Mouse (Mus musculus): ENCODE data around the gene Pkp4. TPM values are rescaled to one million over a fixed set of nuclear protein-coding genes. Genes with fewer than 3 reads are reported as not detected.
A peak's percentile ranks its signal among the peaks of the same experiment; 100 is the strongest.

Gene Pkp4
- polyA plus RNA-seq, 1 experiment from 2014 or later = 7.7 TPM

DNA sequence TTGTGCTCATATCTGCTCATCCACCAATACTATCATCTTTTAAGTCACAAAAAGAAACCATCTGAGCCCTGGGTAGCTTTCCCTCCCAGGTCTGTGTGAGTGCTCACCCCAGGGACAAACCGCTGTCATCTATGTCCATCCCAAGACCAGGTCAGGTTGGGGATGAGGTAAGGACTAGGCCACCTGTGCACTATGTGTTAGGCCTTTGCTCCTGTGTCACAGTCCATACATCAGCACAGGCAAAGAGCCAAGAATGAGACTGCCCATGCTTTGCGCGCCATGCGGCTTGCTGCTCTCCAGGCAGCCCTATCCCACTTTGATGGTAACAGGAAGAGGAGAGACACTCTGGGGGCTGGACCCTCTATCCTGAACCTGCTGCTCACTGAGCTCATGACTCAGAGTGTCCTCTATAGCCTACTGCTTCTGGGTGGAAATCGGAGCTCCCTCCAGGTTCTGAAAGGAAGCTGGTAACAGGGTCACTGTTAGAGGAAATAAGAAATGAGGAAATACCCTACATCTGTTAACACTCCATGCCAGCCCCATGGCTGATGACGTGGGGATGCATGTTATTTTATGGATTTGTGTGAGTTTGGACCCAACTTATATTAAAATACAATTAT, 182.1 kb downstream of the Pkp4 start:
- H3K27me3 ChIP-seq (ENCODE audit: insufficient read depth, low read length) = no peaks in the 10 kb centered on the region
- no peak overlapping the region for H3K27ac ChIP-seq (ENCODE audit: low read depth)
- 69% methylated on average over 6 of the region's 6 CpGs for WGBS (ENCODE audit: insufficient replicate concordance)
- H3K4me3 ChIP-seq (ENCODE audit: low read depth, low read length) = no peak overlapping the region
- peaks cover 15% of the 10 kb centered on the region for H3K36me3 ChIP-seq (replicated peaks; ENCODE audit: insufficient read depth, low read length)
- H3K4me2 ChIP-seq (ENCODE audit: low read depth, low read length) = no peak overlapping the region
- ATAC-seq (peak; percentile 79), DNase-seq (peak; percentile 35)
- TF ChIP-seq CTCF (IDR thresholded peaks at IDR 0.05; ENCODE audit: low read depth) (no peak), EP300 (IDR thresholded peaks at IDR 0.05; ENCODE audit: low read depth) (no peak)
- H3K9me3 ChIP-seq (ENCODE audit: low read length) = no peaks in the 10 kb centered on the region
- H3K4me1 ChIP-seq (ENCODE audit: insufficient read depth) = peaks cover 16% of the 10 kb centered on the region; the same call in 1 of the 2 replicates
- no peak overlapping the region for H3K9ac ChIP-seq (replicated peaks)

DNA sequence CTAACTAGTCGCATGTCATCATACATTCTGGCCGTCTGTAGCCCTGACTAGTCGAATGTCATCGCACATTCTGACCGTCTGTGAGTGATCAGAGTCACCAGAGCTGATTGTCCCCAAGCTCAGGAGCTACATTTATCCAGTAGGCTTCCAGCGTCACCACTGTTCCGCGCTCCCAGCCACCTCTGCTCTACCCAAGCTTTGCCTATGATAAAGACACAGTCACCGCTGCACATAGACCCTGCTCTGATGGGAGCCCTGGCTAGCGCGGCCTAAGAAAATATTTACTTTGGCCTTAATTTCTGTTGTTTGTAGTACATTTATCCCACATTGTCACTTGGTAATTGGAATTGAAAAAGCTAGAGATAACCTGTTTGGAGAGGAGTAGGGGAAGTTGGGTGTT, 183.2 kb downstream of the Pkp4 start:
- H3K36me3 ChIP-seq (replicated peaks; ENCODE audit: insufficient read depth, low read length) = peaks cover 13% of the 10 kb centered on the region
- ATAC-seq = peak; percentile 62

DNA sequence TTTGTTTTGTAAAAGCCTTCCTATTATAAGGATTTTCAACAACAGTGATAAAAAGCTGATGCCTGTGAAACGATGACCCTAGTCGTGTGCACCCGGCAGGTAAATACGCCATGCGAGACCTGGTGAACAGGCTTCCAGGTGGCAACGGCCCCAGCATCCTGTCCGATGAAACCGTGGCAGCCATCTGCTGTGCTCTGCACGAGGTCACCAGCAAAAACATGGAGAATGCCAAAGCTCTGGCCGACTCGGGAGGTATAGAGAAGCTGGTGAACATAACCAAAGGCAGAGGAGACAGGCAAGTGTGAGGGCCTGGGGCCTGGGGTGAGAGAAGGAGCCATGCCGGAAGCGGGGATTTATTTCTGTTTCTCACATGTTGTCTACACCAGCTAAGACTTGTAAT, 184.0 kb downstream of the Pkp4 start:
- DNase-seq = no peak
- Histone ChIP-seq H3K4me1 (ENCODE audit: insufficient read depth) (peaks cover 16% of the 10 kb centered on the region; the same call in 1 of the 2 replicates), H3K27me3 (ENCODE audit: insufficient read depth, low read length) (no peaks in the 10 kb centered on the region), H3K9me3 (ENCODE audit: low read length) (no peaks in the 10 kb centered on the region), H3K36me3 (replicated peaks; ENCODE audit: insufficient read depth, low read length) (peaks cover 13% of the 10 kb centered on the region; the same call in 1 of the 2 replicates), H3K4me3 (ENCODE audit: low read depth, low read length) (no peak overlapping the region), H3K27ac (ENCODE audit: low read depth) (no peak overlapping the region), H3K9ac (replicated peaks) (no peak overlapping the region), H3K4me2 (ENCODE audit: low read depth, low read length) (no peak overlapping the region)
- ATAC-seq = no peak
- TF ChIP-seq CTCF (IDR thresholded peaks at IDR 0.05; ENCODE audit: low read depth) = no peak
- no peak for TF ChIP-seq EP300 (IDR thresholded peaks at IDR 0.05; ENCODE audit: low read depth)
- WGBS (ENCODE audit: insufficient replicate concordance) = 85% methylated on average over 13 of the region's 13 CpGs

More for the DNA sequence above, 183.2 kb downstream of the Pkp4 start:
- no peak for TF ChIP-seq CTCF (IDR thresholded peaks at IDR 0.05; ENCODE audit: low read depth)
- no peak for TF ChIP-seq EP300 (IDR thresholded peaks at IDR 0.05; ENCODE audit: low read depth)
- no peak for DNase-seq
- H3K4me3 ChIP-seq (ENCODE audit: low read depth, low read length) = no peak overlapping the region
- 75% methylated on average over 11 of the region's 11 CpGs for WGBS (ENCODE audit: insufficient replicate concordance)
- H3K9me3 ChIP-seq (ENCODE audit: low read length) = no peaks in the 10 kb centered on the region
- no peak overlapping the region for H3K27ac ChIP-seq (ENCODE audit: low read depth)
- no peak overlapping the region for H3K9ac ChIP-seq (replicated peaks)
- no peak overlapping the region for H3K4me2 ChIP-seq (ENCODE audit: low read depth, low read length)
- H3K27me3 ChIP-seq (ENCODE audit: insufficient read depth, low read length) = no peaks in the 10 kb centered on the region
- H3K4me1 ChIP-seq (ENCODE audit: insufficient read depth) = peaks cover 16% of the 10 kb centered on the region; the same call in 1 of the 2 replicates

DNA sequence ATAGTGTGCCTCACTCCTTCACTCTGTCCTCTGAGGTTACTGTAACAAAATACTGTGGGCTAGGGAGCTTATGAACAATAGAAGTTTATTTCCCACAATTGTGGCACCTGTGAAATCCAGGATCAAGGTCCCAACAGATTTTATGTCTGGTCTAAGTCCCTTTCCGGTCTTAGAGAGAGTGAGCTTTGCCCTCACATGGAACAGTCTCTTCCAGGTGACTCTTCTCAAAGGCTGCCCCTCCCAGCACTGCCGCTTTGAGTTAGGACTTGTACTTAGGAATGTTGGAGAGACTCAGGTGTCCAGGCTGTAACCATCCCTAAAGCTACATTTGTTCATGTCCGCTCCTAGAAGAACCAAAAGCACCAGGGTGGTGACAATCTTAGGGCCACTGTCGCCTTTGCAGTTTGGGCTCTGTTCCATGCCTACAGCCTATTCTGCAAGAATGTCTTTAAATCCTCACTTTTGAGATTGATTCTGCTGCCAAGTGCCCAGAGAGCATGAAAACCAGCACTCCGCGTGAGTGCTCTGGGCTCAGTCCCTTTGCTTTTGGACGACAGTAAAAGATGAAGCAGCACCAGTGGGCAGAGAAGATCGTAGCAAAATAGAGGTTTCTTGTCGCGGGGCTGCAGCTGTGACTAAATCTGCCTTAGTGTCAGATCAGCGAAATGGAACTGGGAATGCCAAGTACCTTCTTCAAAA, 184.6 kb downstream of the Pkp4 start:
- H3K36me3 ChIP-seq (replicated peaks; ENCODE audit: insufficient read depth, low read length) = peaks cover 13% of the 10 kb centered on the region; the same call in 1 of the 2 replicates
- H3K27me3 ChIP-seq (ENCODE audit: insufficient read depth, low read length) = no peaks in the 10 kb centered on the region
- peaks cover 13% of the 10 kb centered on the region; the same call in 1 of the 2 replicates for H3K4me1 ChIP-seq (ENCODE audit: insufficient read depth)
- H3K4me3 ChIP-seq (ENCODE audit: low read depth, low read length) = no peak overlapping the region
- H3K9ac ChIP-seq (replicated peaks) = no peak overlapping the region
- DNase-seq (no peak), ATAC-seq (no peak)
- TF ChIP-seq CTCF (IDR thresholded peaks at IDR 0.05; ENCODE audit: low read depth) (no peak), EP300 (IDR thresholded peaks at IDR 0.05; ENCODE audit: low read depth) (no peak)
- H3K4me2 ChIP-seq (ENCODE audit: low read depth, low read length) = no peak overlapping the region
- no peak overlapping the region for H3K27ac ChIP-seq (ENCODE audit: low read depth)
- WGBS (ENCODE audit: insufficient replicate concordance) = 82% methylated on average over 11 of the region's 11 CpGs
- H3K9me3 ChIP-seq (ENCODE audit: low read length) = no peaks in the 10 kb centered on the region

DNA sequence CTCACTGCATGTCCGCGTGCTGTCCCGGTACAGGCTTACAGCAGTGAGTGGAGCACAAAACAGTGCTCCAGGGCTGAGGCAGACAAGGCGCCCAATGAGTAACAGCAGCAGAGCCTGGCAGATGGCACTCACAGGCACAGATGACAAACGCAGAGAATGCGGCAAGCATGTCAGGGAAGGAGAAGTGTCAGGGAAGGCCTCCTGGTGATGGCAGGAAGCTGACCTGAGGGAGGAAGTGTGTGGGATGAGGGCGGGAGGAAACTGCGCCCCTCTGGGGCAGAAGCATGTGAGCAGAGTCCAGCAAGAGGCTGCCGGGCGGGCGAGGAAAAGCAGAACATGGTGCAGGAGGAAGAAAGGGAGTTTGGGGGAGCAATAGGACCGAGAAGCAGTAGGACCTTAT, 185.8 kb downstream of the Pkp4 start:
- Histone ChIP-seq H3K4me3 (ENCODE audit: low read depth, low read length) (no peak overlapping the region), H3K4me1 (ENCODE audit: insufficient read depth) (peaks cover 13% of the 10 kb centered on the region; the same call in 1 of the 2 replicates), H3K36me3 (replicated peaks; ENCODE audit: insufficient read depth, low read length) (peaks cover 13% of the 10 kb centered on the region; the same call in 1 of the 2 replicates), H3K9ac (replicated peaks) (no peak overlapping the region), H3K4me2 (ENCODE audit: low read depth, low read length) (no peak overlapping the region), H3K27me3 (ENCODE audit: insufficient read depth, low read length) (no peaks in the 10 kb centered on the region), H3K27ac (ENCODE audit: low read depth) (no peak overlapping the region), H3K9me3 (ENCODE audit: low read length) (no peaks in the 10 kb centered on the region)
- ATAC-seq = no peak
- 39% methylated on average over 12 of the region's 12 CpGs for WGBS (ENCODE audit: insufficient replicate concordance)
- TF ChIP-seq CTCF (IDR thresholded peaks at IDR 0.05; ENCODE audit: low read depth) (no peak), EP300 (IDR thresholded peaks at IDR 0.05; ENCODE audit: low read depth) (no peak)
- DNase-seq = peak; percentile 26

DNA sequence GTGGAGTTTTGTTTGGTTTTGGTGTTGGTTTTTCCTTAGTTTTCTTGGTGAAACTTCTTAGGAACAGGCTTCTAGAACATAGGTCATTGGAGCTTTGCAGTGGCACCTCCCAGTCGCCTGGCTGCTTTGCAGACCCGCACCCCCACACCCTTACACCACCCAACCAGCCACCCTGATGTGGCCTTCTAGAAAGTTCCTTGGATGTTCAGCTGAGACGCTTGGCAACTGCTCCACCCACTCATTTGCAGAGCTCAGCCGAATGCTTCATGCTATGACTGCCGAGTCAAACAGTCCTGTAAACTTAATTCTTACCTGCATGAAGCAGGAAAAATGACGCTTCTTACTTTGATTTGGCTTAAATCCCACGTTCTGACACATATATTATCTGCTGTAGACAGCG, 187.9 kb downstream of the Pkp4 start:
- Histone ChIP-seq H3K4me3 (ENCODE audit: low read depth, low read length) (no peak overlapping the region), H3K27ac (ENCODE audit: low read depth) (no peak overlapping the region), H3K4me2 (ENCODE audit: low read depth, low read length) (no peak overlapping the region), H3K9me3 (ENCODE audit: low read length) (no peaks in the 10 kb centered on the region), H3K4me1 (ENCODE audit: insufficient read depth) (0 out of 2 replicates have a peak, but pooled peaks cover 6% of the 10 kb centered on the region), H3K9ac (replicated peaks) (no peak overlapping the region), H3K36me3 (replicated peaks; ENCODE audit: insufficient read depth, low read length) (peaks cover 12% of the 10 kb centered on the region; the same call in 1 of the 2 replicates), H3K27me3 (ENCODE audit: insufficient read depth, low read length) (no peaks in the 10 kb centered on the region)
- DNase-seq (no peak), ATAC-seq (no peak)
- 86% methylated on average over 8 of the region's 8 CpGs for WGBS (ENCODE audit: insufficient replicate concordance)
- no peak for TF ChIP-seq CTCF (IDR thresholded peaks at IDR 0.05; ENCODE audit: low read depth)
- no peak for TF ChIP-seq EP300 (IDR thresholded peaks at IDR 0.05; ENCODE audit: low read depth)

All from liver, postnatal 0 days (tissue).